In the genomic region with DNA sequence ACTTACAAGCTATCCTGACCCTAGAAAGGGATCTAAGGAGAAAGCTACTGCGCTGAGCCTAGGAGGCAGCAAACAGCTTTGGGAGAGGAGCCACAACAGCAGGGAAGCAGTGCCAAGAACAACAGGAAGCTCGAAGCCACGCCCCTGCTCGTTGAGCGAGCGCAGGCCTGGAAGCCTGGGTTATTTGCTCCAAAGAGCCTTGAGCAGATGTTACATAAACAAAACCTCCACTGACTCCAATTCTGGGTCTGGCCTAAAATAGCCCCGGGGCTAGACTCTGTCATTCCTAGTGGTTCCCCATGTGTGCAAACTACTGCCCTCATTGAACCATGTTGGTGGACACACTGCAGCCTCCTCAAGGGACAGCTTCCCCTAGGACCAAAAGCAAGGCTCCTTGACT, we compare ENCODE assay signal across 8 mouse cellular contexts.
DNase-seq lines count a peak whose midpoint lies in the region; ATAC-seq and TF ChIP-seq lines count a peak whose summit lies in the region.

No protein-coding gene starts in this region.

- 0 out of 2 replicates have a peak, but pooled peaks have one; percentile 17 for ATAC-seq in cerebellum, adult (ENCODE audit: insufficient number of reproducible peaks, low FRiP score, low TSS enrichment)
- ATAC-seq in forebrain, embryonic 14.5 days, result peak; percentile 77
- peak; percentile 80 for ATAC-seq in heart, embryonic 15.5 days (replicated peaks; ENCODE audit: insufficient number of reproducible peaks, insufficient read depth, low FRiP score, low read depth)

- H3K9ac ChIP-seq in forebrain, embryonic 14.5 days (ENCODE audit: low read length), result peak overlapping the region; percentile 43
- H3K9ac ChIP-seq in heart, embryonic 15.5 days, result no peak overlapping the region
- H3K9ac ChIP-seq in liver, adult 2 months (ENCODE audit: low read depth, low read length), result peak overlapping the region; percentile 59

- WGBS in forebrain, embryonic 14.5 days, result 3% methylated on average over 7 of the region's 7 CpGs
- WGBS in heart, embryonic 15.5 days, result 4% methylated on average over 7 of the region's 7 CpGs
- 0% methylated on average over 7 of the region's 7 CpGs for WGBS in liver, adult 2 months

- DNase-seq in 3T3-L1 (ENCODE audit: low read depth, low spot score), result peak; percentile 99
- peak; percentile 87 for DNase-seq in forebrain, embryonic 14.5 days (ENCODE audit: low spot score)
- peak; percentile 95 for DNase-seq in kidney, postnatal 14 days
- DNase-seq in liver, adult 2 months (ENCODE audit: extremely low read depth, low read depth, low spot score), result peak; percentile 94
- DNase-seq in neural tube, embryonic 10.5 days (ENCODE audit: extremely low spot score, low spot score), result peak; percentile 66
- DNase-seq in thymus, postnatal 14 days, result peak; percentile 25

- peak; percentile 59 for TF ChIP-seq CTCF in liver, adult 2 months (IDR thresholded peaks at IDR 0.05; ENCODE audit: low read depth, low read length)

- no peak overlapping the region for H3K27ac ChIP-seq in forebrain, embryonic 14.5 days (ENCODE audit: low read depth, low read length)
- peak overlapping the region; percentile 77 for H3K27ac ChIP-seq in heart, embryonic 15.5 days
- peak overlapping the region; percentile 90 for H3K27ac ChIP-seq in liver, adult 2 months (replicated peaks; ENCODE audit: insufficient read depth, low read depth, low read length)

- H3K4me3 ChIP-seq in forebrain, embryonic 14.5 days (ENCODE audit: low read depth, low read length), result no peak overlapping the region
- peak overlapping the region; percentile 25 for H3K4me3 ChIP-seq in heart, embryonic 15.5 days
- peak overlapping the region; percentile 22; the same call in 1 of the 2 replicates for H3K4me3 ChIP-seq in liver, adult 2 months (ENCODE audit: insufficient read depth, low read depth, low read length)

- no peaks in the 10 kb centered on the region for H3K27me3 ChIP-seq in forebrain, embryonic 14.5 days (replicated peaks; ENCODE audit: control insufficient read depth, insufficient read depth, low read length)
- peaks cover 17% of the 10 kb centered on the region for H3K27me3 ChIP-seq in heart, embryonic 15.5 days
- no peaks in the 10 kb centered on the region for H3K27me3 ChIP-seq in liver, adult 2 months (ENCODE audit: control insufficient read depth, insufficient read depth, low read length)

- H3K4me2 ChIP-seq in forebrain, embryonic 14.5 days (ENCODE audit: low read length), result peak overlapping the region; percentile 44
- peak overlapping the region; percentile 52 for H3K4me2 ChIP-seq in heart, embryonic 15.5 days

- no peaks in the 10 kb centered on the region for H3K79me2 ChIP-seq in liver, adult 2 months (ENCODE audit: control insufficient read depth, insufficient read depth, low read length)

- no peaks in the 10 kb centered on the region for H3K9me3 ChIP-seq in forebrain, embryonic 14.5 days (replicated peaks; ENCODE audit: control insufficient read depth, low read length)
- no peaks in the 10 kb centered on the region for H3K9me3 ChIP-seq in heart, embryonic 15.5 days (replicated peaks)

- no peak for TF ChIP-seq POLR2A in liver, adult 2 months (IDR thresholded peaks at IDR 0.05; ENCODE audit: extremely low read depth, insufficient read depth, low read length)

- no peaks in the 10 kb centered on the region for H3K36me3 ChIP-seq in forebrain, embryonic 14.5 days (ENCODE audit: control insufficient read depth, insufficient read depth, low read length)
- no peaks in the 10 kb centered on the region for H3K36me3 ChIP-seq in heart, embryonic 15.5 days
- no peaks in the 10 kb centered on the region for H3K36me3 ChIP-seq in liver, adult 2 months (ENCODE audit: control insufficient read depth, insufficient read depth, low read length)

- H3K4me1 ChIP-seq in forebrain, embryonic 14.5 days (ENCODE audit: control insufficient read depth, insufficient read depth, low read length), result peaks cover 11% of the 10 kb centered on the region
- peaks cover 14% of the 10 kb centered on the region for H3K4me1 ChIP-seq in heart, embryonic 15.5 days (replicated peaks)
- peaks cover 12% of the 10 kb centered on the region for H3K4me1 ChIP-seq in liver, adult 2 months (ENCODE audit: control insufficient read depth, insufficient read depth, low read length)

Comparison
In these comparisons a context has a peak if more than half of its experiments do, and no peak if none do; other contexts are left out.
1. DNase-seq: peak in every context shown above with its lines; median percentile 99 in 3T3-L1; 95 in kidney, postnatal 14 days; 94 in liver, adult 2 months; 87 in forebrain, embryonic 14.5 days; 66 in neural tube, embryonic 10.5 days; 25 in thymus, postnatal 14 days.
2. ATAC-seq: peak in every context shown above with its lines; median percentile 80 in heart, embryonic 15.5 days; 77 in forebrain, embryonic 14.5 days; 17 in cerebellum, adult.